Mouse (Mus musculus): ENCODE data around the gene Eps8l1.

DNA sequence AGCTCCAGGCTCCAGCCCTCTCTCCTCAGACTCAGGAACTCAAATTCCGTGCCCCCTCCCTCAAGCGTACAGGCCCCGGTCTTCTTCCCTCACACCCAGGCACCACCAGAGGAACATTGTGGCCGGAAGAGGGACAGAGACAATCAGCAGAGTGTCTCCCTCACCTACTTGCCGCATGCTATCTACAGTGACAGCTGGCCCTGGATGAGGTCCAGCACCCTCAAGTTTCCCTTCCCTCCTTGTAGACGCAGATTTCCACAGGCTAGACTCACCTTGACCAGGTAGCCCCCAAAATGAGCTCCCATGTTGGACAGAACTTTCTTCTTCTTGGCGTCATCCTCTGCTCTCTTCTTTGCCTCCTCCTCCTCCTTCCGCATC is 48.3 kb downstream of the Eps8l1 start:
- TF ChIP-seq ZNF384 (IDR thresholded peaks at IDR 0.05; ENCODE audit: low read depth, low read length), result no peak
- no peak for TF ChIP-seq MEF2A (IDR thresholded peaks at IDR 0.05; ENCODE audit: extremely low read depth, insufficient replicate concordance, low read depth, low read length, poor library complexity, severe bottlenecking)

All from MEL (cell line).